ENCODE assay signal across 33 mouse cellular contexts in the genomic region with DNA sequence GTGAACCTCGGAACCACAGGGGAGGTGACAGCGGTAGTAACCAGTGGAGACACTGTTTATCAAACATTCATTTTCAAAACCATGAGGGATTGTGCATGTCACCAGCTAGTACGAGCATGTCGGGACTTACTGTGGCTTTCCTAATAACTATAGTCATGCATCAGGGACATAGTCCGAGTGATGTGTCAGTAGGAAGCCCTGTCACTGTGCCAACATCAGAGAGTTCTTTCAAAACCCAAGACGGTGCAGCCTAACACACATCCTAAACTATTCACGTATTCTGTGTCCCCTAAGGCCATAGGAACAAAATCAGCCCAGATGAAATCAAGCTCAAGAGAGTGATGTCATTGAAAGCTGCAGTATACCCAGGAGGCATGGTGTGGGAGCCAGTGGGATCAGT.
"Had no signal": no experiment of that assay in that cellular context is flagged by ENCODE, and none has a peak within 500 bp of the region (broad histone marks: within the 10 kb centered on the region; RNA-seq: fewer than 3 reads in every experiment).

No protein-coding gene starts in this region.

- H3K4me1 ChIP-seq: hindbrain, embryonic 15.5 days had no signal

- H3K27ac ChIP-seq: heart, embryonic 10.5 days; heart, embryonic 13.5 days; heart, embryonic 15.5 days; hindbrain, embryonic 10.5 days; hindbrain, embryonic 12.5 days; hindbrain, embryonic 13.5 days; hindbrain, embryonic 14.5 days; hindbrain, embryonic 15.5 days; hindbrain, postnatal 0 days; intestine, embryonic 15.5 days; kidney, embryonic 15.5 days; kidney, postnatal 0 days; layer of hippocampus, adult 2 months had no signal

- H3K4me2 ChIP-seq: heart, embryonic 11.5 days; heart, embryonic 12.5 days; heart, embryonic 13.5 days; heart, embryonic 15.5 days; hindbrain, embryonic 12.5 days; hindbrain, embryonic 13.5 days; hindbrain, embryonic 14.5 days; hindbrain, embryonic 15.5 days; intestine, embryonic 15.5 days; kidney, embryonic 15.5 days had no signal

- DNase-seq: heart, postnatal 10 days; heart, postnatal 14 days; heart, postnatal 36 days; heart, postnatal 4 days; kidney, adult 11 months; kidney, adult 18-20 months; kidney, adult 2 months; kidney, adult 8-10 months; kidney, adult 9 months; kidney, postnatal 10 days; kidney, postnatal 14 days; kidney, postnatal 36 days; kidney, postnatal 4 days; layer of hippocampus, adult 9-11 months; layer of hippocampus, postnatal 36 days had no signal

- H3K36me3 ChIP-seq: heart, embryonic 10.5 days; heart, embryonic 12.5 days; heart, embryonic 13.5 days; heart, embryonic 15.5 days; hindbrain, embryonic 10.5 days; hindbrain, embryonic 12.5 days; hindbrain, embryonic 13.5 days; hindbrain, embryonic 15.5 days; intestine, embryonic 15.5 days; kidney, embryonic 15.5 days had no signal

- H3K9ac ChIP-seq: heart, embryonic 12.5 days; heart, embryonic 13.5 days; heart, embryonic 15.5 days; hindbrain, embryonic 12.5 days; hindbrain, embryonic 13.5 days; hindbrain, embryonic 14.5 days; hindbrain, embryonic 15.5 days; intestine, embryonic 15.5 days; kidney, embryonic 15.5 days had no signal

- H3K27me3 ChIP-seq: heart, embryonic 12.5 days; heart, embryonic 13.5 days; heart, embryonic 15.5 days; hindbrain, embryonic 12.5 days; hindbrain, embryonic 13.5 days; hindbrain, embryonic 15.5 days; intestine, embryonic 15.5 days; kidney, embryonic 15.5 days had no signal

- H3K9me3 ChIP-seq: heart, embryonic 10.5 days; heart, embryonic 15.5 days; hindbrain, embryonic 12.5 days; hindbrain, embryonic 15.5 days; intestine, embryonic 15.5 days; kidney, embryonic 15.5 days had no signal

- ATAC-seq: hindbrain, embryonic 16.5 days; hindbrain, postnatal 0 days; inflammation-experienced regulatory T-cells, adult 6 months; intestine, embryonic 15.5 days; intestine, embryonic 16.5 days had no signal

- H3K4me3 ChIP-seq: heart, embryonic 10.5 days; heart, embryonic 12.5 days; heart, embryonic 13.5 days; heart, embryonic 15.5 days; hindbrain, embryonic 10.5 days; hindbrain, embryonic 12.5 days; hindbrain, embryonic 13.5 days; hindbrain, embryonic 15.5 days; intestine, embryonic 15.5 days; kidney, embryonic 15.5 days; layer of hippocampus, adult 2 months had no signal
